Mouse (Mus musculus) brain, embryonic 14.5 days (tissue): ENCODE results near the gene Vps37b.

Experiments used
- CTCF ChIP-seq: fragments of 200-500 bp; IDR thresholded peaks from 2 replicates; pipeline ENCODE4 v1.5.1; 2012; ENCODE audit warnings: inconsistent platforms, mild to moderate bottlenecking, moderate library complexity, borderline replicate concordance; ENCODE audit not compliant: insufficient read depth, insufficient read length; ENCODE audit errors: extremely low read depth
- POLR2A ChIP-seq: fragments of 200-500 bp; IDR thresholded peaks from 2 replicates; pipeline ENCODE4 v1.6.1; 2012; ENCODE audit warnings: mild to moderate bottlenecking, inconsistent platforms, borderline replicate concordance; ENCODE audit not compliant: poor library complexity, insufficient read depth, insufficient read length, severe bottlenecking; ENCODE audit errors: extremely low read depth

- TF ChIP-seq POLR2A (no peak), CTCF (no peak)
These were observed 43.6 kb upstream of the Vps37b start for GRCm38 (mm10) chr5:124075716-124076115.
